Mouse (Mus musculus) liver, embryonic 12.5 days (tissue): ENCODE measurements around the gene Gabrb3. TPM values are rescaled to one million over a fixed set of nuclear protein-coding genes. Genes with fewer than 3 reads are reported as not detected.
"Not testable (repeated sequence)": the region's sequence is repeated elsewhere in the genome, so short reads cannot be mapped to it uniquely, and the experiment has no call there.

Experiments used
- ATAC-seq: fragments of 200-750 bp; cut with Nextera tagmentation; 2 replicates; pipeline ENCODE4 v1.8.0; 2017; ENCODE audit warnings: moderate number of reproducible peaks, mild to moderate bottlenecking, moderate library complexity
- H3K27ac ChIP-seq: fragments of 300-500 bp; sonication (generic); 2 replicates; pipeline ENCODE4 v1.5.1; 2016; ENCODE audit warnings: mild to moderate bottlenecking
- H3K27me3 ChIP-seq: fragments of 300-500 bp; sonication (generic); replicated peaks from 2 replicates; pipeline ENCODE4 v1.6.1; 2016; ENCODE audit warnings: mild to moderate bottlenecking, moderate library complexity
- H3K36me3 ChIP-seq: fragments of 300-500 bp; sonication (generic); 2 replicates; pipeline ENCODE4 v1.6.1; 2016; ENCODE audit warnings: mild to moderate bottlenecking, moderate library complexity
- H3K4me1 ChIP-seq: fragments of 300-500 bp; sonication (generic); 2 replicates; pipeline ENCODE4 v1.6.1; 2016
- H3K4me2 ChIP-seq: fragments of 300-500 bp; sonication (generic); 2 replicates; pipeline ENCODE4 v1.6.1; 2016; ENCODE audit warnings: mild to moderate bottlenecking, moderate library complexity
- H3K4me3 ChIP-seq: fragments of 300-500 bp; sonication (generic); 2 replicates; pipeline ENCODE4 v1.5.1; 2016; ENCODE audit warnings: mild to moderate bottlenecking, moderate library complexity
- H3K9ac ChIP-seq: fragments of 300-500 bp; sonication (generic); 2 replicates; pipeline ENCODE4 v1.6.1; 2016; ENCODE audit warnings: mild to moderate bottlenecking, moderate library complexity
- H3K9me3 ChIP-seq: fragments of 300-500 bp; sonication (generic); replicated peaks from 2 replicates; pipeline ENCODE4 v1.6.1; 2016; ENCODE audit warnings: mild to moderate bottlenecking, moderate library complexity
- WGBS: fragments of 180-500 bp; shearing (Covaris S2); methylation state at CpG from one replicate; pipeline ENCODE4 v1.1.7; 2016; ENCODE audit not compliant: insufficient replicate concordance; 5-methylcytosine and 5-hydroxymethylcytosine counted together
- microRNA-seq: library from miRNA; unstranded; fragments of <30 nt; microRNA quantifications from one replicate; pipeline ENCODE4, GENCODE M21; 2017
- polyA plus RNA-seq: library from polyadenylated mRNA; unstranded; fragments of >200 nt; fragmentation: Nextera tagmentation; extraction: Ambion mirVana; gene quantifications from 2 replicates; pipeline ENCODE4 v1.2.1, GENCODE M21; 2016

The Gabrb3 gene
- polyA plus RNA-seq, 1 experiment from 2014 or later: 0.08 TPM

DNA sequence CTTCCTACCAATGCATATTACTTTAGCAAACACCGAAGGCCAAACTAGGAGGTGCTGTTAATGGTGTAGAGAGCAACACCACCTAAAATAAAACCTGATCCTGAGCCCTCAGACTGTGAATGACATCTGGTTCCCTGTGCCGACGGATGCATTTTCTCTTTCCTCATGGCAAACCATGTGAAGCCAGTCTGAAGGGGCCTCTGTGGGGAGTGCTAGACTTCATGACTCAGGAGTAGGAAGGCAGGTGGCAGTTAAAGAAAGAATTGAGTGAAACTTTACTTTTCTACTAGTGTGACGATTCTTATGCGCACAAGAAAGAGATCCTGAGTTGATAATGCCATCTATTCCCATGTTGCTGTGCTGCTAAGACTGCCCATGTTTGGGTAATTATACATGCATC lies 341.0 kb downstream of the Gabrb3 start:
- Histone ChIP-seq H3K36me3 (no peaks in the 10 kb centered on the region), H3K27ac (no peak overlapping the region), H3K4me3 (no peak overlapping the region), H3K9ac (no peak overlapping the region), H3K9me3 (no peaks in the 10 kb centered on the region), H3K4me1 (no peaks in the 10 kb centered on the region), H3K27me3 (no peaks in the 10 kb centered on the region), H3K4me2 (no peak overlapping the region)
- WGBS: 73% methylated on average over 5 of the region's 5 CpGs
- ATAC-seq: no peak

DNA sequence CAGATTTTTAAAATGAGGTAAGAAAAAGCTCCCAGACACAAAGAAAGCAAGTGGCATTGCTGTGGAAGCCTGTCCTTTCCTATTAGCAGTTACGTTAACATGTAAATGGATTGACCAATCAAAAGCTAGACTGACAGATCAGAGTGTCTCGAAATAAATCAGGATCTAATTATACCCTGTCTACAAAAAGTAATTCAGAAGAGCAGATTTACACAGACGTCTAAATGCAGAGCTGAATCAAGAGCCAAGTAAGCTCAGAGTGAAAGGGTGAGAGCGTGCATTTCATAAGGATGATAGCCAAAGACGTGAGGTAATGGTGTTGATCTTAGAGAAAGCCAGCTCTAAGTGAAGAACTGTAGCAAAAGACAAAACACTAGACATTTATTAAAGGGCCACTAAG lies 359.3 kb downstream of the Gabrb3 start:
- Histone ChIP-seq H3K36me3 (no peaks in the 10 kb centered on the region), H3K4me1 (no peaks in the 10 kb centered on the region), H3K4me3 (no peak overlapping the region), H3K9ac (no peak overlapping the region), H3K27ac (no peak overlapping the region), H3K9me3 (no peaks in the 10 kb centered on the region), H3K4me2 (no peak overlapping the region), H3K27me3 (no peaks in the 10 kb centered on the region)
- WGBS: 59% methylated on average over 5 of the region's 5 CpGs
- ATAC-seq: no peak

- H3K27me3 ChIP-seq, H3K36me3 ChIP-seq: not testable (repeated sequence)
- WGBS: 46% methylated on average over 2 of the region's 2 CpGs
Observed at GRCm38 (mm10) chr7:57786102-57786501, 366.6 kb downstream of the Gabrb3 start.

GRCm38 (mm10) chr7:57787520-57787919 lies 368.0 kb downstream of the Gabrb3 start:
- H3K9ac ChIP-seq: no peak overlapping the region
- H3K4me2 ChIP-seq: no peak overlapping the region
- no peaks in the 10 kb centered on the region for H3K36me3 ChIP-seq
- no peak overlapping the region for H3K4me3 ChIP-seq
- H3K9me3 ChIP-seq: no peaks in the 10 kb centered on the region
- H3K27me3 ChIP-seq: no peaks in the 10 kb centered on the region
- H3K4me1 ChIP-seq: no peaks in the 10 kb centered on the region
- no peak for ATAC-seq
- WGBS: 40% methylated on average over 2 of the region's 2 CpGs
- no peak overlapping the region for H3K27ac ChIP-seq

More at GRCm38 (mm10) chr7:57786102-57786501, 366.6 kb downstream of the Gabrb3 start:
- H3K9me3 ChIP-seq, H3K4me1 ChIP-seq, H3K9ac ChIP-seq, ATAC-seq, H3K4me2 ChIP-seq, H3K27ac ChIP-seq, H3K4me3 ChIP-seq: not testable (repeated sequence)

- Histone ChIP-seq H3K27ac (no peak overlapping the region), H3K4me1 (no peaks in the 10 kb centered on the region), H3K9me3 (no peaks in the 10 kb centered on the region), H3K4me3 (no peak overlapping the region), H3K4me2 (no peak overlapping the region), H3K9ac (no peak overlapping the region), H3K27me3 (no peaks in the 10 kb centered on the region), H3K36me3 (no peaks in the 10 kb centered on the region)
- WGBS: 74% methylated on average over 1 of the region's 1 CpGs
- ATAC-seq: no peak
Observed at GRCm38 (mm10) chr7:57803266-57803665, 383.8 kb downstream of the Gabrb3 start.

DNA sequence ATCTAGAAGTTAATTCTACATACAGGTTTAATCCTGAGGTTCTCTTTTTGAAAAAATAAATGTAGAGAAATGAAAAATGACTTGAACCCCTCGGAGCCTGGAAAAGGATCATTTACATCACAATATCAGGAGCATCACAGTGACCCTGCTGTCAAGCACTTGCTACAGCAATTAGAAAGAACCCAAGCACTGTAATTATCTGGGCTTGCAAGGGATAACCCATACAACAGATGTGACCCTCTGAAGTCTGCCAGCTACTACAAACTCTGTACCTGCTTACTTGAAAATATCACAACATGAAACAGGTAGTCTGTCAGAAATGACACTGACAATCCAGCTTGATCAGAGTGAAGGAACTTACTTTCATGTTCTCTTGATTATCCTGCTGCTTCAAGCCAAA lies 394.2 kb downstream of the Gabrb3 start:
- no peaks in the 10 kb centered on the region for H3K36me3 ChIP-seq
- no peaks in the 10 kb centered on the region for H3K9me3 ChIP-seq
- WGBS: 50% methylated on average over 1 of the region's 1 CpGs
- H3K4me3 ChIP-seq: no peak overlapping the region
- H3K27me3 ChIP-seq: no peaks in the 10 kb centered on the region
- no peak for ATAC-seq
- no peak overlapping the region for H3K9ac ChIP-seq
- H3K27ac ChIP-seq: no peak overlapping the region
- H3K4me2 ChIP-seq: no peak overlapping the region
- H3K4me1 ChIP-seq: no peaks in the 10 kb centered on the region

GRCm38 (mm10) chr7:57842383-57842896 lies 422.9 kb downstream of the Gabrb3 start:
- ATAC-seq: no peak
- no peaks in the 10 kb centered on the region for H3K27me3 ChIP-seq
- H3K4me3 ChIP-seq: no peak overlapping the region
- no peak overlapping the region for H3K4me2 ChIP-seq
- H3K9me3 ChIP-seq: no peaks in the 10 kb centered on the region
- H3K4me1 ChIP-seq: no peaks in the 10 kb centered on the region
- no peaks in the 10 kb centered on the region for H3K36me3 ChIP-seq
- H3K9ac ChIP-seq: no peak overlapping the region
- 25% methylated on average over 1 of the region's 1 CpGs for WGBS
- no peak overlapping the region for H3K27ac ChIP-seq

GRCm38 (mm10) chr7:57867951-57868350 lies 448.5 kb downstream of the Gabrb3 start:
- ATAC-seq: no peak
- Histone ChIP-seq H3K4me2 (no peak overlapping the region), H3K9ac (no peak overlapping the region), H3K36me3 (no peaks in the 10 kb centered on the region), H3K4me1 (no peaks in the 10 kb centered on the region), H3K27ac (no peak overlapping the region), H3K4me3 (no peak overlapping the region), H3K27me3 (no peaks in the 10 kb centered on the region), H3K9me3 (no peaks in the 10 kb centered on the region)
- WGBS: 50% methylated on average over 2 of the region's 2 CpGs

Small RNA genes within 50 kb of the gene (microRNA-seq; reads per million reads assigned to microRNA genes)
- not detected for gene Mir6389

Other genes with a start within 250 kb of the Gabrb3 start
- 0.13 and 0.26 TPM in 2 replicates for gene Gabrg3, start 32.5 kb upstream of the Gabrb3 start, polyA plus RNA-seq
- gene Gabra5, start 90.4 kb downstream of the Gabrb3 start, polyA plus RNA-seq: 0.19 and 0.23 TPM in 2 replicates